Mouse (Mus musculus) frontal cortex, adult 2 months (tissue): ENCODE measurements around the gene Gm5065. TPM values are rescaled to one million over a fixed set of nuclear protein-coding genes. Genes with fewer than 3 reads are reported as not detected.

Experiments
- DNase-seq, 2 experiments: peaks; one replicate each; pipeline ENCODE4 v3.0.0; 2022; ENCODE audit warnings: low spot score in 1 of 2; ENCODE audit errors: extremely low spot score in 1 of 2
- polyA plus RNA-seq: library from polyadenylated mRNA; depleted of rRNA; stranded (reverse); fragments of >200 nt; gene quantifications from 2 replicates; pipeline ENCODE4 v1.2.3, GENCODE M21; 2012; rRNA removed

The Gm5065 gene
- polyA plus RNA-seq: not detected in 2 replicates

GRCm38 (mm10) chr7:5350237-5350636 is at the start of gene Gm5065:
Gm5065 (plus strand) TSS chr7:5350537.
- DNase-seq: no peak

- DNase-seq: no peak
These were observed 22.8 kb upstream of the Gm5065 start for GRCm38 (mm10) chr7:5327511-5327910.

GRCm38 (mm10) chr7:5350935-5351334 is 598 bp downstream of the Gm5065 start, which contains the start of gene Nlrp2:
Nlrp2 (minus strand) TSS chr7:5351035.
- no peak for DNase-seq

- no peak for DNase-seq
These were observed 13.3 kb downstream of the Gm5065 start for GRCm38 (mm10) chr7:5363599-5363998.

- DNase-seq: no peak
These were observed 16.4 kb downstream of the Gm5065 start for GRCm38 (mm10) chr7:5366724-5367123.

GRCm38 (mm10) chr7:5406201-5406600 is 55.9 kb downstream of the Gm5065 start:
- no peak for DNase-seq

Other genes starting within 250 kb of the Gm5065 start
- gene Rfpl4, start 233.6 kb upstream of the Gm5065 start, polyA plus RNA-seq: not detected in 2 replicates
- 0.40 and 0.61 TPM in 2 replicates for gene Rasl2-9, start 224.6 kb upstream of the Gm5065 start, polyA plus RNA-seq
- not detected in 2 replicates for gene Vmn1r55, start 200.9 kb upstream of the Gm5065 start, polyA plus RNA-seq
- gene Vmn1r56, start 153.8 kb upstream of the Gm5065 start, polyA plus RNA-seq: not detected in 2 replicates
- gene Vmn1r57, start 132.0 kb upstream of the Gm5065 start, polyA plus RNA-seq: not detected in 2 replicates
- gene Nlrp2, start 498 bp downstream of the Gm5065 start, polyA plus RNA-seq: not detected in 2 replicates
- gene Vmn1r58, start 62.9 kb downstream of the Gm5065 start, polyA plus RNA-seq: not detected in 2 replicates
- not detected in 2 replicates for gene Vmn1r59, start 106.2 kb downstream of the Gm5065 start, polyA plus RNA-seq
- not detected in 2 replicates for gene Vmn2r28, start 143.4 kb downstream of the Gm5065 start, polyA plus RNA-seq
- gene Vmn1r60, start 196.8 kb downstream of the Gm5065 start, polyA plus RNA-seq: not detected in 2 replicates